Mouse (Mus musculus) gastrocnemius, adult 18-20 months (tissue): ENCODE results near the gene Prss12. TPM values are rescaled to one million over a fixed set of nuclear protein-coding genes. Genes with fewer than 3 reads are reported as not detected.
"Not testable (repeated sequence)": the region's sequence is repeated elsewhere in the genome, so short reads cannot be mapped to it uniquely, and the experiment has no call there.

Experiments used
- DNase-seq: peaks from one replicate; pipeline ENCODE4 v3.0.0; 2021; ENCODE audit warnings: low spot score
- total RNA-seq, 2 experiments: library from RNA; stranded (reverse); gene quantifications; 2 replicates each; pipeline ENCODE4 v1.2.3; 2021

The Prss12 gene
- total RNA-seq, 2 experiments from 2014 or later: 0.57 to 0.64 TPM

DNA sequence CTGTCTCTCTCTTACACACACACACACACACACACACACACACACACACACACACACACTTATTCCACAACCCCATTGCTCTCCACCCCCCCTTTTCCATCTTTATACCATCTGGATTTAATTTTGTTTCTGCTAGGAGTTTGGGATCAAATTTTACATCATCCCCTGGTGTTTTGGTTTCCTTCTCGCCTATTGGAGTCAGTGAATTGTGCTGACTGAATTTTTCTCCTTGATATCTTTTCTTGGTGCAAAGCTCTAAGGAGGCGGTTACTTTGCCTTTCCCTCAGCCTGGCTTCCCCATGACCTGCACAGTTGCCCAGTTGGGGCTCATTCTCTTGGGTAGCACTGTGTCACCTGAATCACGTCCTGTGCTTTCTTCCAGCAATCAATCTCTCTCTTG, 30.1 kb downstream of the Prss12 start:
- no peak for DNase-seq

DNA sequence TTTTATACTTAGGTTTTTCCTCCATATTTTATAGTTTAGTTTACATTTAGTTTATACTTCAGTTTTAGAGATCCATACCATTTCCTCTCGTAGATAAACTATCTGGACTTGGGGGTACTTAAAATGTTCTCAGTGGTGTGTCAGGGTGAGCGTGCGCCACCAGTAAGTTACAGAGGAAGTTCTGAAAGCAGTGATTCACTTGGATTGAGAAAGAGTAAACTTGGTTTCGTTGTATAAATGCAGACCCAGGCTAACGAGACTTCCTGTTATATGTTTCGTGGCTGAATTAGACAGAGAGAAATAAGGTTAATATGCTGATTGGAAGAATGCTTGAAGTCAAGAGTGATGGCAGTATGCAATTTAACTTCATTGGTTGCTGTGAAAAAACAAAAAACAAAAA, 34.6 kb downstream of the Prss12 start:
- DNase-seq: no peak

DNA sequence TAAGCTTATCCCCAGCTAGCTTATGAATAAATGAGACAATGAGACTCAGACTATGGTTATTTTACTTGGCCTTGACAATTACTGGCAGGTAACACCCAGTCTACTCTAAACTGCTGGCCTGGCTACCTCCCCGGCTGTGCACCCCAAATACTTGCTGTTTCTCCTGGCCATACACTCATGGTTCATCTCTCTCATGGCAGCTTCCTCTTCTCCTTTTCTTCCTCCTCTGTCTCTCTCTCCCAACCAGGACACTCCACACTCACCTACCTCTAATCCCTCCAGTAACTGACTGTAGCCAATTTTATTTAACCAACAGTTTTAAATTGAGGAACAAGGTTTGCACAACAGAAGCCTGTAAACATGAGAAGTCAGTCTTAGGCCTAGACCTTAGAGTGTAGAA, 45.1 kb downstream of the Prss12 start:
- DNase-seq: no peak

DNA sequence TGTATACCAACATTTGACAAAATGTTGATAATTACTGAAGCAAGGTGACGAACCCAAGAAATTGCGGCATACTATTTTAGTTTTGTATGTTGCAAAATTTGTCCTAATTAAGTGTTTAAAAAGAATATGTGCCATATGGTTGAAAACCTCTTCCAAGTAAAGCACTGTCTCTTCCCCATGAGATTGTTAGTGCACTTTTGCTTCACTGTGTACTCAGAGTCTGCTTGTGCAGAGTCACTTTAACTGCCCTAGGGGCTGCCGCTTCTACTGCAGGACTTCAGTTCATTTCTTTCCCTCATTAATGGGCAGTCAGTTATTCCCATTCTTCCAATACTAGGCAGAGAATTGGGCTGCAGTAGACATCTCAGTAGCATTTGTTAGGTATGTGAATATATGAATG, 46.5 kb downstream of the Prss12 start:
- no peak for DNase-seq

DNA sequence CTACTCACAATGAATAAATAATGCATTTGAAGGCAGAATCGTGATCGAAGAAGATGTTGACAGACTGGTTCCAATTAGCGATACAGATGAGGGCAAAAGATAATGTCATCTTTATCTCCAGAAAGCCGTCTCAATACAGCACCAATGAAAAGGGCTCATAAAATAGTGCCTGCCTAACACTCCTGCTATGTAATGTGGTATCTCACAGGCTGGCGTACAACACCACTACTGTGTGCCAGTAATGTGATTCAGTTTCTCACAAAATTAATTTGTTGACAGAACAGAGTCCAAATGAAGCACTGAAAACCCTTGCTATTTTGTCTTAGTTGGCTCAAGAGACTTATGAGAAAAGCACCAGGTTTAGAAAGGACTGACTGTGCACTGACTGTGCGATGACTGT, 48.4 kb downstream of the Prss12 start:
- DNase-seq: no peak

DNA sequence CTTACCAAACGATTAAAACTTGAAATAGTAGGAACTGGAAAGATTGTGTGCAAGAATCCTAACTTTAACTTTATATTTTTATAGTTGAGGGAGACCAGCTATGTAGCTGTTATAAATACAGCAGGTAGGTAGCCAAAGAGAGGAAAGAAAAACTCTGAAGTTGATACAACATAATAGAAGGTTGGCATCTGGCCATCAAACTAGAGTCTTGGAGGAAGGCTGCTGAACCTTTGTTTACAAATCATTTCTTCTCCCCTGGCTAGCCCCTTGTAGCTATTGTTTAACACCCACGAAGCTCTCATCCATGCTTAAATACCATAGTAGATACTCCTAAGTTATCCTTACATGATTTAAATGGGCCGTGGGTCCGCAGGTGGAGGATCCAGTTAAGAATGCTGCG, 52.1 kb downstream of the Prss12 start:
- no peak for DNase-seq

DNA sequence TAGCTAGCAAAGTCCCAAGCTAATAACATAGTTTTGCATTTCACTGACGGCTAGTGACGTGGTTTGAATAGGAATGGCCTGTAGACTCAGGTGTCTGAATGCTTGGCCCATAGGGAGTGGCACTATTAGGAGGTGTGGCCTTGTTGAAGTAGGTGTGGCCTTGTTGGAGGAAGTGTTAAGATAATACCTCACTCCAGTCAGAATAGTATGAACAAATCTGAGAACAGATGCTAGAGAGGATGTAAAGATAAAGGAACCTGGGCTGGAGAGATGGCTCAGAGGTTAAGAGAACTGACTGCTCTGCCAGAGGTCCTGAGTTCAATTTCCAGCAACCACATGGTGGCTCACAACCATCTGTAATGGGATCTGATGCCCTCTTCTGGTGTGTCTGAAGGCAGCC, 55.1 kb downstream of the Prss12 start:
- DNase-seq: not testable (repeated sequence)

DNA sequence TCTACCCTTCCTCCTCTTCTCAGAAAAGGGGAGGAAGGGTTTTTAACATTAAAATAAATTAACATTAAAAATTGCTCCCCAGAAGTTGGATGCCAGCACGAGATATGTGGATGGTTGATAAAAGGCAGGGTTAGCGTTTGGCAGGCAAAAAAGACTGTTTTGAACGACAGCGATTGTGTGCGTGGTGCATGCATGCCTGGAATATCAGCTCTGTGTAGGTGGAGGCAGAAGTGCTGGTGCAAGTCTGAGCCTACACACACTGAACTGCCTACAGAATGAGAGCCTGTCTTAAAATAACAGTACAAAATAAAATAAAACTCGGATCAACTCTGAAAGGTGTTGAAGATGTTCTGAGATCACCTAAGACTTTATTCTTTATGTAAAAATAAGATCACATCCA, 57.2 kb downstream of the Prss12 start:
- no peak for DNase-seq

DNA sequence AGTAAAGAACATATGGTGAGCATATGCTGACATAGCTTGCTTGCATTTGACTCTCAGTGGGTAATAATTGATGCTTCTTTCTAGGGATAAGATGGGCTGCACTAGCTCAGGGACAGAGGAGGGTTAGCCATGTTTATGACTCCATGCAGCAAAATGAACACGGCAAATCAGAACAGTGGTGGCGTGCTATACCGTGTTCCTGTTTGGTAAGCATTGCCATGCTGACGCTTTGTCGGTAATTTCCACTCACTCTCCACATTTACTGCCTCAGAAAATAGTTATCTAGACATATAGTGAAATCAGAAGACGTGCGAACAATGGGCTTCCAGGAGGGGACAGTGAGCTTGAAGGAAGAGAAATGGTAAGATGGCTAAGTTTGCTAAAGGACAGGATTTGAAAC, 58.1 kb downstream of the Prss12 start:
- no peak for DNase-seq

DNA sequence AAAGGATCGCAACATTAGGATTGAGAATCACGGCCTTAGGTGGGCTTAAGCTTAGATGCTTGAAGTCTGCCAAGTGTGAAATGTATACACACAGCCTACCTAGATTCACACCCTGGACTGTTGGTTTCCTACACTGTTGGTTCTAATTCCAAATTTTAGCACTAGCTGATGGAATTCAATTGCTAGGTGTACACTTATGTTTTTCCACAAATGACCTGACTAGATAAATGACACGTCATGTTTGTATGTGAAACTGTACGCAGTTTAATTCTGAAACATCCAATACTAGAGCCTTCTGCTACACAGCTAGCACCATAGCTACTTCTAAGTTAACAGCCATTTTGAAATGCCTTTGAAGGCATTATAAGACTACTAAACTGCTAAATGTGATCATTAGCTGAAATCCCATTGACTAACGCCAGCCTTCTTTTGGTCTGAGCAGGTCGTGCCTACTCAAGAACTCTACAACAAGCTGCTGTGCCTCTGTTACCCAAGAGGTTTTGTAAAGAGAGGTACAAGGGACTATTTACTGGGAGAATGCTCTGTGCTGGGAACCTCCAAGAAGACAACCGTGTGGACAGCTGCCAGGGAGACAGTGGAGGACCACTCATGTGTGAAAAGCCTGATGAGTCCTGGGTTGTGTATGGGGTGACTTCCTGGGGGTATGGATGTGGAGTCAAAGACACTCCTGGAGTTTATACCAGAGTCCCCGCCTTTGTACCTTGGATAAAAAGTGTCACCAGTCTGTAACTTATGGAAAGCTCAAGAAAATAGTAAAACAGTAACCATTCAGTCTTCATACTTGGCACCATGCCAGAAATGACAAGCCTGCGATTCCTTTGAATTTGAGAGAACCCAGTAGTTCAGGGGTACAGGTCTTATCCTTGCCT, 59.3 kb downstream of the Prss12 start:
- peak; percentile 3 for DNase-seq

DNA sequence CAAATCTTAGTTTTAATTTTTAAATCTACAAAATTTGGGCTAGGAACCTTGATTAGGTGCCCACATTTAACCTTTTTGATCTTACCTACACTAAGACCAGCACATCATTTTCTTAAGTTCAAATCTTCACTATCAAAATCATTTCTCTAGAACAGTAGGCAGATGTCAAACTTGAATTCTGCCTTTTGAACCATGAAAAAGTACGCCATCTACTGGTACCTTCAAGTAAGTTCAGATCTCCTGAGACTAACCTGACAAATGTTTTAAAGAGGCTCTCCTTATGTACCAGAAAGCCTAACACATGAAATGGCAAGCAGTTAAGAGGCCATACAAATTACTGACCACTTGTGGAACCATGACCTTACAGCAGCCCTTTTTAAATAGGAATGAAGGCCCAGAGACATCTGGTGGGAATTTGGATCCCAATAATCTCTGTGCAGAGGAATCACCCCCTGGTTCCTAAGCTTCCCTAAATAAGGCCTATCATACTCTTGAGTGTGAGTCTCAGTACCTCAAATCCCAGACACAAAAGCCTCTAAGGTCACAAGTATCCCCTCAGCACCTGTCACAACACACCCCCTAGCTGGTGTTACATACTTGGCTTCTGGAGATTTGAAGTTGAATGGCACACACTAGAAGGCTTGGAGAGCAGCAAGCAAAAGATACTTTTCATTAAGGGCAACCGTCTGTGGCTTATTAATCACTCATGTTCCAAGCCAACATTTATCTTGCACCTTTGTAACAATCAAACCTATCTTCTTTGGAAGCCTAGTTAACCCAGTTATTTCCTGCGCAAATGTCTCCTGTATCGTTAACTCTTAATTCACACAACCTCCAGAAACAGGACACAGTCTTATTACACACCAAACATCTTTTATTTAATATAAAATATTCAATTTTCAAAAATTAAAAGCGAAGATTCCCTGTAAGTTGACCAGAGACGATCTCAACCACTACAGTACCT, 60.3 kb downstream of the Prss12 start:
- DNase-seq: no peak

DNA sequence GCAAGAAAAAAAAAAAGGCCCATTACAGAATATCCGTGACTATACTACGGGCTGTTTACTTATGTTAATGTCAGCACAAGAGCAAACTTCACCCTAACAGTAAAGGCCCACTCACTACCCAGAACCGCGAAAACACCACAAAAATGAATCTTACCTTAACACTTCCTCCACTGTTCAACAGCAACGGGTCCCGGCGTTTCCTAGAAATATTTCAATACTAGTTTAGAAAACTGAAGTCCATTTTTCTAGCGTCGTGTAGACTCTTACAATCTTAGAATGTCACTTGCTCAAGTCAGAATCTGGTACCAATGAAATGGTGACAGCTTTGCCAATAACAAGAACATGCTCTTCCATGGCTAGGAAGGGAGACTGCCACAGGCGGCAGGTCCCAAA, 60.9 kb downstream of the Prss12 start:
- no peak for DNase-seq

DNA sequence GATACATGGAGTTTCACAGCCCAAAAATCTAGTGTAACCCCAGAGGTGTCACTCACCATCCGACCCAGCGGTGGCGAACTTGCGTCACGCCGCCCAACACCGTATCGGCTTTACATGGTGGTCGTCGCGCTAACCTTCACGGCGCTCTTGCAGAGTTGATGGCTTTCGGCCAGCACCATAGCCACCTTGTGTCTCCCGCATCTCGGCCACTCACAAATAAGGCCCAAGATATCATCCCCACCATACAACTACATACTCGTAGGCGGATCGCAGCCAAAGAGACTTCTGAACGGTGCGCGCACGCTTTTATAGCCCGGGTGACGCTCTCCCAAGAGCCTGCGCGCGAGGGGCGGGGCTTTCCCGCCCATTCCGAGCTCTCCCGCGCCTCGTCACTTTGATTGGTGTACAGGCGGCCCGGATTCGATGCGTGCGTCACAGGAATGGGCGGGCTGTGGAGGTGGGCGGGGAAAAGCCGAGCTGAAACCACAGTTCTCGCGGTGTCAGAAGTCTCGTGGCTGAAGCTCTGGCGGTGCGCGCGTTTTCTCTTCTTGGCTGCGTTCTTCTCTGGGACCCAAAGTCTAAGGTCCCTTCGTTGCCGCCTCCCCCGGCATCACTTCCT, 61.5 kb downstream of the Prss12 start:
- peak; percentile 99 for DNase-seq

DNA sequence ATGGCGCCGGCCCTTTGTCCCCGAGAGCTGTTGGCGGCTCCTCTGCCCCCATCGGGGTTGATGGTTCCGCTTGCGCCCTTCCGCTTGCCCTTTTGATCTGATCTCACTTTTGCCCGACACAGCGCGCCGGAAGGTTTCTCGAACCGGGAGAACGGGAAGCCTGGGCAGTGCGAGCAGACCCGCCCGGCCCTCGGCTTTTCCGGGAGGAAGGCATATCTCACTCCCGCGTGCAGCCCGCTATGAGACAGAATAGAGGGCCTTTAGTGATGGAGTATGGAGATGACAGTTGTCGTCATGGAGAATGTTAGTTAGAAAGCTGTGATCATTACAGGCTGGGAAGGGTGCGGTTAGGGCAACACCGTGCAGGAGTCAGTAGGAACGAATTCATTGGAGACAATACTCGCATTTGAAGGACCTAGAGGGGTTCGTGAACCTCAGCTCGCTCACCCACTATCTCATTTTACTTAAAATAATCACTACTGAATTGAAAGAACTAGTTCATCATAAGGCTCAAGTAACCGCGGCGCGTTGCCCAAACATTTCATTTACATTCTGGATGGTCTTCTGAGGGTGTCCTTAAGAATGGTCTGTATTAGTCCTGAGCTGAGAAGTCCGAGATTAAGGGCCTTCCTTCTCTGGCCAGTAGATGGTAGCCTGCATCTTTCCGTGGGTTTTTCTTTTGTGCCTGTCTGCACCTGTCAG, 62.1 kb downstream of the Prss12 start:
- DNase-seq: peak; percentile 19

DNA sequence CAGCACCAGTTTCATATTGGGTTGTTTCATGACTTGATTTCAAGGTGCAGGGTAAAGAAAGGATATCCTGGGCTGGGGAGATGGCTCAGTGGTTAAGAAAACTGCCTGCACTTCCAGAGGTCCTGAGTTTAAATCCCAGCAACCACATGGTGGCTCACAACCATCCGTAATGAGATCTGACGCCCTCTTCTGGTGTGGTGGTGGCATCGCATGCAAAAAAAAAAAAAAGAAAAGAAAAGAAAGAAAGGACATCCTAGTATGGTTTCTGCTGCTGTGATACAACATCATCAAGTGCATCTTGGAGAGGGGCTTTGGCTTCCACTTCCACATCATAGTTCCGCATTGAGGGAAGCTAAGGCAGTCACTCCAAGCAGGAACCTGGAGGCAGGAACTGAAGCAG, 65.1 kb downstream of the Prss12 start:
- DNase-seq: no peak

DNA sequence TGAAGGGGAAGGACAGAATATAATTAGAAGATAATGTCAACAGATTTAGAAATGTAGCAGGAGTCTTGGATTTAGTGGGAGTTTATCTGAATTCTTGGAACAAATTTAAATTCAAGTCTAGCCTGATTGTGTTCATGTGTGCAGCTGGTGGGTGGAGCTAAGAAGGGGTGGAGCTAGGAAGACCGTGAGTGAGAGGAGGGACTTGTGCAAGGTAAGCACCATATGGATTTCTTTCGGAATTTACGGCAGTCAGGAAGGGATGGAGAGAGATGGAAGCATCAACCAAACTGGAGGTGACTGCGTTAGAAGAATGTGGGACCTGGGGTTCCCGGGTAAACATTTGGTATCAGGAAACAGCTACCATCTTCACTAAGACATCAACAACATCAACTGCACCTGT, 68.2 kb downstream of the Prss12 start:
- no peak for DNase-seq

DNA sequence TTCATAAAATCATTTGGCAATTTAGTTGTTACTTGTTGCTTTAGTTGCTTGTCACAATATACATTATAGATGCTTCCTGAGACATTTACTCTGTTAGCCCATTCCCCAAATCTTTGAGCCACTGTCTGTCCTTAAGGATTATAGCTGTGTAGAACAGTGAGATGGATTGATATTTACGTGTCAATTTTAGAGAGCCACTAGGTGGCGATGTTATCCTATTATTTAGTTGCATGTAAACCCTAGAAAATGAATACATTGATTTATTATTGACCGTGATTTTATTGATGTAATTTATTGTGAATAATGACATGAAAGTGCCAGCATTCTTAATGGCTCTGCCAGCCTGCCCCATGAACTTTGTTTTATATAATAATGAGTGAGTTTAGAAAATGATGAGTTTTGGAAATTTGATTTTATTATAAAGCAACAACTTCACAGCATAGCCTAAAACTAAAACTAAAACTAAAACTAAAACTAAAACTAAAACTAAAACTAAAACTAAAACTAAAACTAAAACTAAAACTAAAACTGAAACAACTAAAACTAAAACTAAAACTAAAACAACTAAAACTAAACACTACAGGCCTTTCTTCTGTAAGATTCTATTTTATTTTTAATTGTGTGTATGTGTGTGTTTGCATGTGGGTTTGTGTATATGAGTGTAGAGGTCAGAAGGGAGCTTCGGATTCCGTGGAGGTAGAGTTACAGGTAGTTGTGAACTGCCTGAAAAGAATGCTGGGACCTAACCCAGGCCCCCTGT, 69.1 kb downstream of the Prss12 start:
- peak; percentile 51 for DNase-seq

DNA sequence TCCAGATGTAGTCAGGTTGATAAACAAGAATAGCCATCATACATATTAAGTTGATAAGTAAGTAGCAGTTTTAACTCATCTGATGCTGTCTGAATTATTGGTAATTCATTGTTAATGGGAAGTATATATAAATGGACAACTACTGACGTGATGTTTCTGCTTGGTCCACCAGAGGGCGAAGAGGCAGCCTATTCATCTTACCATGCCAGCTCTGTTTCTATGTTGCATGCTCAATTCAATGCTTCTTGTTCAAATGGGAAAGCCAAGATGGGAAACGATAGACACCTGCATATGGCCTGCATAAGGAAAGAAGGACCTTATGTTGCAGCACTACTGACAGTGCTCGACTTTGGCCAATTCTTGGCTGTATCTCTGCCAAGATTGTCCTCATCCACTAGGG, 70.1 kb downstream of the Prss12 start:
- peak; percentile 15 for DNase-seq

DNA sequence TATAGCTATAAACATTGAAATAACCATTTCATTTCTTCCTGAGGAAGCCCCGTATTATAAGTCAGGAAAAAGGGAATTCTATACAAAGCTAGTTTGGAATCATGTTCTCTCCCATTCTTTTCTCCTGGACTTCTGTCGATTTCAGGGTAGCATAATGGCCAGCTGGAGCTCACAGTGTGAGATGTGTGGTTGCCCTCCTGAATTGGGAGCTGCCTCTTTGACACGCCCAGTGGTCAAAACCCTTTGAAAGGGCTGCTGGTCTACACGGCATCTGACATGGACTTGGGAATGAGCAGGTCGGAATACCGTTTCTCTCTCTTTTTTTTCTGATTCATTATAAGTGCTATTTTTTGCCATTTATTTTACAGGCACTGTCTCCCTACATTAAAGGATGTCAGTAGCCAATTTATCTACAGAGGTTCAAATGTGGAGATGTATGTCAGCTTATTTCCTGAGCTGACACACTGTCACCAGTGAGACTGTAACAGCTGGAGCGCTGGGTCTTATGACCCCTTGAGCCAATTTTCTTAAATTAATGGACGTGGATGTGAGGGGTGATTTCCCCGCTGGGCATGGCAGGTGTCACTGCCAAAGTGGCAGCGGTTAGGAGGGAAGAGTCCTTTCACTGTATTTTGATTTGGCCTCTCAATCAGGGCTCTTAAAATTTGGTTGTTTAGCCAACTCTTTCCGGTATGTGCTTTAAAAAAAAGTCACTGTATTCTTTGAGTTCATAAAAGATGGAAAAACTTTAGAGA, 79.8 kb downstream of the Prss12 start:
- no peak for DNase-seq
